Mouse (Mus musculus) bone marrow macrophage, adult 2 months (primary cell): ENCODE results near the gene Tmem168. TPM values are rescaled to one million over a fixed set of nuclear protein-coding genes. Genes with fewer than 3 reads are reported as not detected.

Experiments
- H3K27ac ChIP-seq: 2 replicates; pipeline ENCODE4 v1.5.1; 2012; ENCODE audit warnings: low read depth, low read length; ENCODE audit not compliant: insufficient read depth
- H3K4me1 ChIP-seq: 2 replicates; pipeline ENCODE4 v1.6.1; 2012; ENCODE audit warnings: low read length; ENCODE audit not compliant: control insufficient read depth, insufficient read depth
- H3K4me3 ChIP-seq: 2 replicates; pipeline ENCODE4 v1.5.1; 2012; ENCODE audit warnings: mild to moderate bottlenecking, low read length, moderate library complexity; ENCODE audit not compliant: insufficient read depth
- CTCF ChIP-seq: IDR thresholded peaks from 2 replicates; pipeline ENCODE4 v1.5.1; 2012; ENCODE audit warnings: low read depth, mild to moderate bottlenecking, low read length, moderate library complexity
- POLR2A ChIP-seq: IDR thresholded peaks from 2 replicates; pipeline ENCODE4 v1.6.1; 2012; ENCODE audit warnings: mild to moderate bottlenecking, low read depth, low read length, borderline replicate concordance
- polyA plus RNA-seq: library from polyadenylated mRNA; stranded (reverse); fragments of >200 nt; gene quantifications from 2 replicates; pipeline ENCODE4 v1.2.4, GENCODE M21; 2012; ENCODE audit not compliant: missing spikeins, insufficient read depth, insufficient read length

The Tmem168 gene
- 42.9 and 44.0 TPM in 2 replicates for polyA plus RNA-seq

DNA sequence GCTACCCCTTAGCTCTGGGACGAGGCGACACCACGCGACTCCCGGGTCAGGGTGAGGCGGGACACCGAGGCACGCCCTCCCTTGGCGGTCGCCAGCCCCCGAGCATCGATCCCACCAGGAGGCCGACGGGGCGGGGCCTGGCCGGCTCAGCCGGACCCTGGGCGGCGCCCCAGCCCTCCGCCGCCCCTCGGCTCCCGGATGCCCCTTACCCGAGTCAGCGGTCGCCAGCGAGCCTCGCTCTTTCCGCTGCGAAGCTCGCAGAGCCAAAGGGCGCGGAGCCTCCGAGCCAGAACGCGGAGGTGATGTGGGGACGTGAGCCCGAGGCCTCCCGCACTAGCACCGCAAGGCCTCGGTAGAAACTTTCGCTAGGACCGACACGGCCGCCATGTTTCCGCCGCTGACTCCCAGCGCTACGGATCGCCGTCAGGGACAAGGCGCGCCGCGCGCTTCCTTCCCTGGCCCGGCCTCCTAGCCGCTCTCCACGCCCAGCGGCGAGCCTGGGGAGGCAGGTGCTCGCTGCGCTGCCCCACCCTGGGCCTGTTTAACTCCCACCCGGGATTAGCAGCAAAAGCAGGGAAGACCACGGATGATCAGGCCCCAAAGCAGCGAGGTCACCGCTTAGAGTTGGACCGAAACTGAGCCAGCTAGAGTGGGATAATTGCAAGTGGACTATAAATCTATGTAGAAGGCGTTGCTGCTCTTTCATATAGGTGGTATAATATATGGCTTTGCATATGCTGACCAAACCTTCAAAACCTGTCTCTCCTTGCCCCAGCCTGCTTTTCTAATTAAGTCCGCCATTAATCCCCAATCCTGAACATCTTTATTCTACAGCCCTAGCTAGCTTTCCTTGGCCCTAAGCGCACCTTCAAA is at the start of gene Tmem168:
Tmem168 (minus strand) TSS at position 480 of the 873 bp plus-strand sequence.
- TF ChIP-seq POLR2A = no peak
- no peak for TF ChIP-seq CTCF
- peaks cover 36% of the 10 kb centered on the region for H3K4me1 ChIP-seq
- H3K4me3 ChIP-seq = peak within 1 kb of the TSS; percentile 81
- peak within 1 kb of the TSS; percentile 86 for H3K27ac ChIP-seq

DNA sequence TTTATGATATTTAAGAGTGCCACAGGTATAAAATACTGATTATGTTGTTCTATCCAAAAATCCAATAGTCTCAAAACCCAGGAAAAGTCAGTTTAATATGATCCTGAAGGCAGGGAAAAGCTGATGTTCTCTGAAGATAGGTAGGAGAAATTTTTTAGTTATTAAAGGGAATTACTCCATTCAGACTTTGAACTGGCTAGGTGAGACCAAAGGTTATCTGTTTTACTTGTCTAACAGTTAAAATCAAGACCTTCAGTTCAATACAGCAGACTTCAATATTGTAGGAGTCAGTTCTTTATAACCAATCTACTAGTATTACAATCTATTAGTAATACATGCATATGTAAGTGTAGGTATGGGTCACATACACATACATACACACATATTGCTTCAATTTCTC is 46.2 kb upstream of the Tmem168 start:
- peaks cover 2% of the 10 kb centered on the region; the same call in 1 of the 2 replicates for H3K4me1 ChIP-seq
- H3K27ac ChIP-seq = no peak overlapping the region
- TF ChIP-seq POLR2A (no peak), CTCF (no peak)
- H3K4me3 ChIP-seq = no peak overlapping the region

DNA sequence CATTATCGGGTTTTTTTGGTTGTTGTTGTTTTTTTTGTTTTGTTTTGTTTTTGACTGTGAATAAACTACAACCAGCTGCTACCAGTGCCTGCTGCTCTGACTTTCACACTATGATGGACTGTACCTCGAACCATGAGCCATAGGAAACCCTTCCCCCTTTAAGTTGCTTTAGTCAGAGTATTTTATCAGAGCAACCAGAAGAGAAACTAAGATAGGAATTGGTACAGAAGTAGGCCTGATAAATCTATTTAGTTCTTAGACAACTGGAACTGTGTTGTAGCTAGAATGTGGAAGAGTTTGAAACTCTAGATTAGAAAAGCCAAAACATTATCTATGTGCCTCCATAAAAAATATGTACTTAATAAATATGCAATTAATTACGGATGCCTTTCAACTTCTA is 44.4 kb upstream of the Tmem168 start:
- TF ChIP-seq POLR2A (no peak), CTCF (no peak)
- Histone ChIP-seq H3K4me3 (no peak overlapping the region), H3K4me1 (peaks cover 2% of the 10 kb centered on the region; the same call in 1 of the 2 replicates), H3K27ac (no peak overlapping the region)

DNA sequence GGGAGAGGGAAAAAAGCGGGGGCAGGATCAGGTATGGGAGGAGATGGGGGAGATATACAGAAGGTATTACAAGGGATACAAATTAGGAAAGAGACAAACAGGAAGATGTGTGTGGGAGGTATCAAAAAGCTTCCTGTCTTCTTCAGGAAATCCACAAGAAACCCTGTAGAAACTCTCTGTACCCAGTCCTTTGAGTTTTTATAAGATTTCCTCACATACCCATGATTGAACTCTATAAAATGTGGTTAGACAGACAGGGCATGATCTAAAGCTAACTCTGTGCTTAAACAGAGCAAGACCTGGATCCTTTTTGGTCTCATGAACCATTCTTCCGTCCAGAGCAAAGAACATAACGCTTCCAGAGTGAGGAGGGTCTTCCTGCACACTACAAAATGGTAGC is 43.0 kb upstream of the Tmem168 start:
- Histone ChIP-seq H3K4me3 (no peak overlapping the region), H3K27ac (no peak overlapping the region), H3K4me1 (peaks cover 2% of the 10 kb centered on the region; the same call in 1 of the 2 replicates)
- TF ChIP-seq POLR2A (no peak), CTCF (no peak)

DNA sequence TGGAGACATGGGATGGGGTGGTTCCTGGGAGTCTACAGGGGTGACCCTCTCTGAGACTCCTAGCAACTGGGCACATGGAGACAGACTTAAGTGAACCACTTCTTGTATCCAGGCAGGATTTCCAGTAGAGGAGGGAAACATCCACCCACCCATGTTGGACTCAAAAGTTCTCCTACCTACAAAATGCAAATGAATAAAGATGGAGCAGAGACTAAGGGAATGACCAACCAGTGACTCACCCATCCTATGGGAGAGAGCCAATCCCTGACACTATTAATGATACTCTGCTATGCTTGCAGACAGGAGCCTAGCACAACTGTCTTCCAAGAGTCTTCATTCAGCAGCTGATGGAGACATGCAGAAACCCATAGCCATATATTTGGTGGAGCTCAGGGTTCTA is 40.4 kb upstream of the Tmem168 start:
- Histone ChIP-seq H3K27ac (no peak overlapping the region), H3K4me3 (no peak overlapping the region), H3K4me1 (peaks cover 2% of the 10 kb centered on the region; the same call in 1 of the 2 replicates)
- TF ChIP-seq CTCF (no peak), POLR2A (no peak)

DNA sequence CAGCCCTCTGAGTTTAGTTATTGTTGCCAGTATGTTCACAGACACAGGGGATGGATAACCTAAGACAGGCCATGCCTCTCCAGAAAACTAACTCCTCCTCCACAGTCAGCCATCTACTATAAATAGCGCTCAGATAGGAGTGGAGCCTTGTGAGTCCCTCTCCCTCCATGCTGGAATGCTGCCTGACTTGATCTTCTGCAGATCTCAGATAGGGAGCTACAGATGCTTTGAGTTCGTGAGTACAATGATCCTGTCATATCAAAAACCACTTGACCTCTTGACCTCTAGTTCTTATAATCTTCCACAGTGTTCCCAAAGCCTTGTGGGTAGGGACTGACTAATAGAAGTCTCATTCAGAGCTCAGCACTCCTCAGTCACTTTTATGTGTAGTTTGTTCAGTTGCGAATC is 28.7 kb upstream of the Tmem168 start:
- Histone ChIP-seq H3K4me3 (no peak overlapping the region), H3K4me1 (no peaks in the 10 kb centered on the region), H3K27ac (no peak overlapping the region)
- TF ChIP-seq CTCF = no peak
- TF ChIP-seq POLR2A = no peak

DNA sequence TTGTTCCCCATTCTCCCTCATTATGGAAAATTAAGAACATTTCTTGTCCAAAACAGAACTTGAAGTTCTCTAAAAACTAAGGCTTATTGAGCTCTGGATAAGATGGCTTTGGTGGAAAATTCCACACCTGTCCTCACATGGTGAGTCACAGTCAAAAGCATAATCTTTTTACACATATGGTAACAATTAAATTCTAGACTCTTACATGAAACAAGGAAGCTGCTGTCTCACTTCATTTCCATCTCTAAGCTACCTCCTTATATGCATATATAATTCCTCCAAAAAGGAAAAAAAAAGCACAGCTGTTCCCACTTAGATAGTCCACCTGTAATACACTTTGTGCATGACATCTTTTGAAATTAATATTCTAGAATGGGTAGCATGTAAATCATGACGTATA is 24.7 kb upstream of the Tmem168 start:
- no peak overlapping the region for H3K27ac ChIP-seq
- TF ChIP-seq CTCF (no peak), POLR2A (no peak)
- no peak overlapping the region for H3K4me3 ChIP-seq
- no peaks in the 10 kb centered on the region for H3K4me1 ChIP-seq

DNA sequence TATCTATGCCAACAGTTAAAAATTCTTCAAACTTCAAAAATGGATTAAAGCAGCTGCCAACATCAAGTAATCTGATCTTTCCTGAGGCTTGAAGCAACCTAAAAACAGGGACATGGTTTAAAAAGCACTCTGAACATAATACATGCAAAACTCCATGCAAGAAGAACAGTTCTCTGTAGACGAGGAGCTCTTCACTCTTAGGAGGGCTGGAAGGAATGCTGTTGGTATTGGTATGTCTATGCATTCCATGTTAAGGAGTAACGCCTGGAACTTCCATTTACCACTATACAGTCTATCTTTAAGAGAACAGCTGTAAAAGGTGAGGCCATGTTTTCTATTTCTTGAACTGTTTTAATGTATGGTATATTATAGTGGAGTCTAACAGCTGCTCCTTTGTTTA is 22.7 kb upstream of the Tmem168 start:
- H3K27ac ChIP-seq = no peak overlapping the region

DNA sequence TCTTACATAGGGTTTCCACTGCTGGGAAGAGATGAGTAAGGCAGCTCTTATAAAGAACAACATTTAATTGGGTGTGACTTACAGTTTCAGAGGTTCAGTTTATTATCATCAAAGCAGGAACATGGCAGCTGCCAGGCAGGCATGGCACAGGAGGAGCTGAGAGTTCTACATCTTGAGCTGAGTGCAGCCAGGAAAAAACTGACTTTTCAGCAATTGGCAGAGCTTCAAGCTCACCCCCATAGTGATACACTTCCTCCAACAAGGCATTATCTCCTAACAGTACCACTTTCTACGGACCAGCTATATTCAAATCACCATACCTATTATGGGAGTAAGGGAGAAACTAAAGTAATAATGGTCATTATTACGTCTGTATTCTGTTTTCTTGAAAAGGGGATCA is 11.7 kb upstream of the Tmem168 start:
- Histone ChIP-seq H3K4me3 (no peak overlapping the region), H3K27ac (no peak overlapping the region), H3K4me1 (peaks cover 6% of the 10 kb centered on the region; the same call in 1 of the 2 replicates)
- no peak for TF ChIP-seq POLR2A
- TF ChIP-seq CTCF = no peak

More for the DNA sequence above, 22.7 kb upstream of the Tmem168 start:
- TF ChIP-seq CTCF = no peak
- no peak for TF ChIP-seq POLR2A
- Histone ChIP-seq H3K4me3 (no peak overlapping the region), H3K4me1 (no peaks in the 10 kb centered on the region)

DNA sequence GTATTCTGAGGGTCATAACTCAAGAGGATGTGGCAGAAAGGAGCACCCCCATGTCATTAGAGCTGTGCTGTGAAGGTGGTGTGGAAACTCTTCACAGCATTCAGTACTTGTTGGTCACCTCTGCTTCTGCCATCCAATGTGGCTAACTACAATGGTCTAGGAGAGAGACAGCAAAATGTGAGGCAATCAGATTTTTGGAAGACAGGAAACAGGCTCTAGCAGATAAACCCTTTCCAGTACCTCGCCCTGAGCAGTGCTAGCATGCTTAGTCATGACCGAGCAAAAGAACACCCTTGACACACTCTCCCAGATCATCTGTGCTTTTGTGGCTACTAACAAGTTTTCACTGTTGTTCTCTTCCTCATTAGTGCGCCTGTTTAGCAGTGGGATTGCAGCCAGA is 9.2 kb upstream of the Tmem168 start:
- no peak overlapping the region for H3K27ac ChIP-seq
- TF ChIP-seq POLR2A (no peak), CTCF (no peak)
- H3K4me1 ChIP-seq = peaks cover 6% of the 10 kb centered on the region; the same call in 1 of the 2 replicates
- no peak overlapping the region for H3K4me3 ChIP-seq
